ENCODE assay signal across 8 mouse cellular contexts in the genomic region with DNA sequence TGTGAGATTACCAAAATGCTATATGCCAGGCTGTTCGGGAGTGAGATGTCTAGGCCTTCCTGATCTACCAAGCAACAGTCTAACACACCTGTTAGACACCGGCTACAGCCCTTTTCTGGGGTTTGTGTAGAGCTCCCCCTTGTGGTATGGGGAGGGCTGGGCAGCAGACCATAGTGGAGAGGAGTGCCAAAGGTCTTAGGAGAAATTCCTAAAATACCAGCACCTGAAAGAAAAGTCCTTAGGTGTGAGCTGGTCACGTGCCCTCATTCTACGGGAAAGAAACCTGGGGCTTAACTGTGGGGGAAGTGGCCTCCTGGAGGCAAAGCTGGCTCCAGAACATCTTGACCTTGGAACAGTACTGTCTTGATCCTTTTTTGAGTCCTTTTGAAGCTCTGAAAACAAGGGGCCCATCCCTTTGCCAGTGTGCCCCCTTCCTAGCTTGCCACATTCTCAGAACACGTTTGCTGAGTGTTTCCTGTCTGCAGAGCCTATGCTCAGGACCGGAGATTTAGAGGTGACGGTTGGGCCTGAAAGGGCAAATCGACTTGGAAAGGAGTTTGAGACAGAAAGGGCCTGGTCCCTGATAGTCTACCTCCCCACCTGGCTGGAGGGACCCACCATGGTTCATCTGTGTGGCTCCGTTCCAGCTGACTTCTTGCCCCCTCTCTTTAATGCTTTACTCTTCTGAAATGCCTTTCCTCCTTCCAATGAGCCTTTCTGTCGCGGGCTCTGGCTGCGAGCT. TPM values are rescaled to one million over a fixed set of nuclear protein-coding genes. Genes with fewer than 3 reads are reported as not detected.
DNase-seq lines count a peak whose midpoint lies in the region; ATAC-seq lines count a peak whose summit lies in the region.

No protein-coding gene starts in this region.

- no peak overlapping the region for H3K9ac ChIP-seq in forebrain, embryonic 15.5 days (replicated peaks)

- no peak overlapping the region for H3K4me2 ChIP-seq in forebrain, embryonic 15.5 days (replicated peaks)

- H3K27me3 ChIP-seq in forebrain, embryonic 10.5 days (ENCODE audit: poor library complexity, severe bottlenecking) = no peaks in the 10 kb centered on the region
- H3K27me3 ChIP-seq in forebrain, embryonic 15.5 days = no peaks in the 10 kb centered on the region

- no peak overlapping the region for H3K4me3 ChIP-seq in forebrain, embryonic 10.5 days
- no peak overlapping the region for H3K4me3 ChIP-seq in forebrain, embryonic 15.5 days

- 56% methylated on average over 12 of the region's 12 CpGs for WGBS in forebrain, embryonic 10.5 days
- WGBS in forebrain, embryonic 15.5 days = 51% methylated on average over 12 of the region's 12 CpGs

- no peaks in the 10 kb centered on the region for H3K36me3 ChIP-seq in forebrain, embryonic 10.5 days (replicated peaks)
- no peaks in the 10 kb centered on the region for H3K36me3 ChIP-seq in forebrain, embryonic 15.5 days

- H3K27ac ChIP-seq in forebrain, embryonic 10.5 days = no peak overlapping the region
- H3K27ac ChIP-seq in forebrain, embryonic 15.5 days (replicated peaks) = no peak overlapping the region

- ATAC-seq in forebrain, embryonic 15.5 days (replicated peaks) = no peak

- DNase-seq in forebrain, embryonic 10.5 days (ENCODE audit: extremely low spot score, low spot score) = peak; percentile 66
- DNase-seq in NIH3T3 (ENCODE audit: low read depth) = peak; percentile 76
- DNase-seq in cerebellum, postnatal 14 days = peak; percentile 68 to 69
- peak; percentile 61 to 80 for DNase-seq in heart, adult 9 months (ENCODE audit: low spot score in 2 of 2)
- peak; percentile 80 to 85 for DNase-seq in kidney, postnatal 25 days
- peak; percentile 84 for DNase-seq in lung, postnatal 10 days
- peak; percentile 19 to 57 for DNase-seq in spleen, postnatal 10 days (ENCODE audit: low spot score in 2 of 2)

- no peaks in the 10 kb centered on the region for H3K9me3 ChIP-seq in forebrain, embryonic 10.5 days
- H3K9me3 ChIP-seq in forebrain, embryonic 15.5 days = no peaks in the 10 kb centered on the region

- peaks cover 16% of the 10 kb centered on the region for H3K4me1 ChIP-seq in forebrain, embryonic 10.5 days
- peaks cover 12% of the 10 kb centered on the region for H3K4me1 ChIP-seq in forebrain, embryonic 15.5 days

RNA-seq across cellular contexts. Expression of gene Cmtm5, which starts 3.5 kb away (rescaled TPM):
- 0.26 and 0.81 TPM in 2 replicates for polyA plus RNA-seq in forebrain, embryonic 10.5 days (2016; fragmentation: Nextera tagmentation; extraction: Ambion mirVana)
- polyA plus RNA-seq in forebrain, embryonic 15.5 days (2015; fragmentation: Nextera tagmentation; extraction: Ambion mirVana) = 3.8 and 5.5 TPM in 2 replicates

RNA-seq across cellular contexts. Expression of gene Il25, which starts 7.1 kb away (rescaled TPM):
- not detected in 2 replicates for polyA plus RNA-seq in forebrain, embryonic 10.5 days (2016; fragmentation: Nextera tagmentation; extraction: Ambion mirVana)
- 0.27 and 0.29 TPM in 2 replicates for polyA plus RNA-seq in forebrain, embryonic 15.5 days (2015; fragmentation: Nextera tagmentation; extraction: Ambion mirVana)

RNA-seq across cellular contexts. Expression of gene Efs, which starts 13.7 kb away (rescaled TPM):
- polyA plus RNA-seq in forebrain, embryonic 10.5 days (2016; fragmentation: Nextera tagmentation; extraction: Ambion mirVana) = 38.3 and 39.0 TPM in 2 replicates
- 27.6 and 30.4 TPM in 2 replicates for polyA plus RNA-seq in forebrain, embryonic 15.5 days (2015; fragmentation: Nextera tagmentation; extraction: Ambion mirVana)

RNA-seq across cellular contexts. Expression of gene Slc22a17, which starts 26.7 kb away (rescaled TPM):
- 38.8 and 40.0 TPM in 2 replicates for polyA plus RNA-seq in forebrain, embryonic 10.5 days (2016; fragmentation: Nextera tagmentation; extraction: Ambion mirVana)
- polyA plus RNA-seq in forebrain, embryonic 15.5 days (2015; fragmentation: Nextera tagmentation; extraction: Ambion mirVana) = 154 and 167 TPM in 2 replicates

RNA-seq across cellular contexts. Expression of gene Myh6, which starts 27.1 kb away (rescaled TPM):
- 0.38 and 0.41 TPM in 2 replicates for polyA plus RNA-seq in forebrain, embryonic 10.5 days (2016; fragmentation: Nextera tagmentation; extraction: Ambion mirVana)
- polyA plus RNA-seq in forebrain, embryonic 15.5 days (2015; fragmentation: Nextera tagmentation; extraction: Ambion mirVana) = 1.0 and 1.3 TPM in 2 replicates
